Comparison of ENCODE assay signal across 14 mouse cellular contexts in the genomic region with DNA sequence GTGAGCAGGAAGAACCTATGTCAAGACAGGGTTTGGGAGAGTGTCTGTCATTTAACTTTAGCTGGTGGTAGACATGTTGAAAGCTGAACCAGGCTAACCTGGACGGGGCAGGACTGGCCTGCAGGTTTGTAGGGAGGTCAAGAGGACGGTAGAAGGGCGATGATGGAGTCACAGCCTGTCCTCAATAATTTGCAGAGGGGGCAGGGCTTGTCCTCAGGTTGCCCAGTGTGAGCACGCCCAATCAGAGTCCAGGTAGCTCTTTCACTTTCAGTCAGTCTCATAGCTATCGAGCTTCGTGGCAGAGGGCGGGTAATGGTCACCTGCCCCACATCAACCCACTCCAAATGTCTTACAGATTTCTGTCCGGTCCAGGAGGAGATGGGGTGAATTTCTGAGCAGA.
"Had no signal": no experiment of that assay in that cellular context is flagged by ENCODE, and none has a peak within 500 bp of the region (broad histone marks: within the 10 kb centered on the region; RNA-seq: fewer than 3 reads in every experiment).

No protein-coding gene starts in this region.

- H3K27ac ChIP-seq: kidney, embryonic 15.5 days; limb, embryonic 12.5 days; limb, embryonic 15.5 days had no signal

- H3K9me3 ChIP-seq: kidney, embryonic 15.5 days; limb, embryonic 12.5 days; limb, embryonic 15.5 days had no signal

- H3K27me3 ChIP-seq: kidney, embryonic 15.5 days; limb, embryonic 15.5 days had no signal

- H3K9ac ChIP-seq: kidney, embryonic 15.5 days; limb, embryonic 12.5 days; limb, embryonic 15.5 days had no signal

- H3K36me3 ChIP-seq: kidney, embryonic 15.5 days; limb, embryonic 12.5 days; limb, embryonic 15.5 days had no signal

- H3K4me2 ChIP-seq: kidney, embryonic 15.5 days; limb, embryonic 12.5 days; limb, embryonic 15.5 days; midbrain, embryonic 11.5 days had no signal

- H3K4me3 ChIP-seq: kidney, embryonic 15.5 days; limb, embryonic 12.5 days; limb, embryonic 15.5 days had no signal

- DNase-seq: kidney, adult 11 months; kidney, adult 8-10 months; kidney, postnatal 10 days; kidney, postnatal 36 days; left cerebral cortex, postnatal 4 days; lung, adult 2 months; lung, postnatal 14 days; lung, postnatal 4 days; midbrain, embryonic 14.5 days; thymus, postnatal 36 days had no signal
